Mouse (Mus musculus) embryonic fibroblast, embryonic 13.5 days (primary cell): ENCODE data around the gene Dapp1.

Experiments
- CTCF ChIP-seq: IDR thresholded peaks from 2 replicates; pipeline ENCODE4 v1.5.1; 2011; ENCODE audit warnings: mild to moderate bottlenecking, control low read depth, low read length, moderate library complexity, borderline replicate concordance; ENCODE audit not compliant: insufficient read depth
- POLR2A ChIP-seq: IDR thresholded peaks from 2 replicates; pipeline ENCODE4 v1.6.1; 2011; ENCODE audit warnings: low read depth, mild to moderate bottlenecking, control low read depth, low read length, moderate library complexity

DNA sequence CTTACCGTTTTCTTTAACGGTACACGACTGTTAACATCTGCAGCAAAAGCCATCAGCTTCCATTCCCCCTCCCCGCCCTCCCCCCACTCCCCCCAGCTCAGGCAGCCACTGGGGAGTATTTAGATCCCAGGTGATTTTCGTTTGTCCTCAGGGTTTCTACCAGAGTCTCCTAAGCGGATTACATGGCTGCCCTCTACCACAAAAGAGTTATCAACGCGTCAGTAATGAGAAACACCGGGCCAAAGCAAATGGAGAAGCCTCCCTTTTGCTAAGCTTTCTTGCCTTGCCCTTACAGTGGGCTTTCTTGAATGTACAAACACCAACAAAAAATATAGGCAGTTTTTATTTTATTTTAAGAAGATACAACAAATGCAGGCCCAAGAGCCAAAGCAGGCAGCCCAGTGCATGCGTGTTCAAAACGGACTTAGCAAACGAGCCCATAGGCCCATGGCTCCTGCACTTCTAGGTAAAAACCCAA is 63.6 kb downstream of the Dapp1 start:
- TF ChIP-seq POLR2A: no peak
- no peak for TF ChIP-seq CTCF
